8 mouse cellular contexts compared by ENCODE assay signal in genomic region chr12:46635125-46635772, GRCm38 (mm10).
A peak's percentile ranks its signal among the peaks of the same experiment; 100 is the strongest.
DNase-seq lines count a peak whose midpoint lies in the region; ATAC-seq and TF ChIP-seq lines count a peak whose summit lies in the region.

No protein-coding gene starts in this region.

- peaks cover 15% of the 10 kb centered on the region for H3K4me1 ChIP-seq in embryonic facial prominence, embryonic 10.5 days
- peaks cover 2% of the 10 kb centered on the region for H3K4me1 ChIP-seq in hindbrain, embryonic 16.5 days (ENCODE audit: control insufficient read depth, insufficient read depth, low read depth, low read length)
- H3K4me1 ChIP-seq in midbrain, embryonic 10.5 days = peaks cover 24% of the 10 kb centered on the region

- no peaks in the 10 kb centered on the region for H3K36me3 ChIP-seq in embryonic facial prominence, embryonic 10.5 days (replicated peaks)
- no peaks in the 10 kb centered on the region for H3K36me3 ChIP-seq in hindbrain, embryonic 16.5 days (ENCODE audit: control insufficient read depth, insufficient read depth, low read length)
- H3K36me3 ChIP-seq in midbrain, embryonic 10.5 days = no peaks in the 10 kb centered on the region

- WGBS in embryonic facial prominence, embryonic 10.5 days = 14% methylated on average over 6 of the region's 6 CpGs
- WGBS in hindbrain, embryonic 16.5 days = 6% methylated on average over 6 of the region's 6 CpGs
- WGBS in midbrain, embryonic 10.5 days = 24% methylated on average over 6 of the region's 6 CpGs

- CTCF ChIA-PET in Patski (lab: Charles Lee) = no interaction called here

- DNase-seq in frontal cortex, postnatal 14 days (ENCODE audit: low spot score in 2 of 2) = no peak
- DNase-seq in Patski (ENCODE audit: low read depth, low spot score) = peak; percentile 9
- peak; percentile 64 for DNase-seq in embryonic facial prominence, embryonic 10.5 days (ENCODE audit: low spot score)
- DNase-seq in midbrain, embryonic 10.5 days (ENCODE audit: low spot score) = peak; percentile 17
- DNase-seq in spleen, postnatal 14 days (ENCODE audit: low spot score in 2 of 2) = no peak

- in situ Hi-C loops in Patski (cut with MboI; ENCODE audit: low pct_unique_long_range_greater_than_20kb) = no loop called here

- peak; percentile 88 for ATAC-seq in frontal cortex, adult (ENCODE audit: low TSS enrichment)
- peak; percentile 62 for ATAC-seq in Patski
- ATAC-seq in hindbrain, embryonic 16.5 days = peak; percentile 89
- no peak for ATAC-seq in megakaryocyte progenitor cell, adult 5-6 weeks (replicated peaks; ENCODE audit: poor library complexity)

- peak; percentile 25 for TF ChIP-seq CTCF in Patski (IDR thresholded peaks at IDR 0.05)

- H3K9me3 ChIP-seq in embryonic facial prominence, embryonic 10.5 days = no peaks in the 10 kb centered on the region
- no peaks in the 10 kb centered on the region for H3K9me3 ChIP-seq in hindbrain, embryonic 16.5 days (ENCODE audit: control insufficient read depth, low read length)
- H3K9me3 ChIP-seq in midbrain, embryonic 10.5 days (replicated peaks) = no peaks in the 10 kb centered on the region

- no peak overlapping the region for H3K4me2 ChIP-seq in hindbrain, embryonic 16.5 days (ENCODE audit: low read length)

- peaks cover 4% of the 10 kb centered on the region for H3K27me3 ChIP-seq in Patski
- peaks cover 6% of the 10 kb centered on the region; the same call in 1 of the 2 replicates for H3K27me3 ChIP-seq in embryonic facial prominence, embryonic 10.5 days (replicated peaks; ENCODE audit: low read depth, poor library complexity, severe bottlenecking)
- no peaks in the 10 kb centered on the region for H3K27me3 ChIP-seq in hindbrain, embryonic 16.5 days (replicated peaks; ENCODE audit: control insufficient read depth, insufficient read depth, low read length)
- H3K27me3 ChIP-seq in midbrain, embryonic 10.5 days (ENCODE audit: low read depth, poor library complexity, severe bottlenecking) = no peaks in the 10 kb centered on the region

- POLR2A ChIA-PET in Patski (lab: Charles Lee) = interaction anchor here (0.7 kb wide), 1 partner anchor 847 kb away, joined by 4 read pairs; no protein-coding TSS in a partner anchor

- no peak overlapping the region for H3K27ac ChIP-seq in embryonic facial prominence, embryonic 10.5 days (replicated peaks)
- no peak overlapping the region for H3K27ac ChIP-seq in hindbrain, embryonic 16.5 days (ENCODE audit: low read depth, low read length)
- H3K27ac ChIP-seq in midbrain, embryonic 10.5 days (replicated peaks) = no peak overlapping the region

- no peak overlapping the region for H3K4me3 ChIP-seq in embryonic facial prominence, embryonic 10.5 days
- H3K4me3 ChIP-seq in hindbrain, embryonic 16.5 days (ENCODE audit: low read length) = no peak overlapping the region
- no peak overlapping the region for H3K4me3 ChIP-seq in midbrain, embryonic 10.5 days

- no peak overlapping the region for H3K9ac ChIP-seq in hindbrain, embryonic 16.5 days (ENCODE audit: low read depth, low read length)

Comparison
In these comparisons a context has a peak if more than half of its experiments do, and no peak if none do; other contexts are left out.
1. DNase-seq: peak in Patski (single experiment), embryonic facial prominence, embryonic 10.5 days (single experiment) and midbrain, embryonic 10.5 days (single experiment); none in frontal cortex, postnatal 14 days (0 of 2) and spleen, postnatal 14 days (0 of 2).